Mouse (Mus musculus) heart, embryonic 14.5 days (tissue): Measurements from ENCODE around the gene Fbxo5. TPM values are rescaled to one million over a fixed set of nuclear protein-coding genes. Genes with fewer than 3 reads are reported as not detected.

Source experiments
- ATAC-seq: fragments of 200-750 bp; cut with Nextera tagmentation; 2 replicates; pipeline ENCODE4 v1.8.0; 2017; ENCODE audit warnings: low read depth, moderate TSS enrichment; ENCODE audit not compliant: insufficient number of reproducible peaks, insufficient read depth, low FRiP score
- H3K27ac ChIP-seq, 2 experiments: fragments of 200-500 bp in 1 of 2; fragments of 300-500 bp in 1 of 2; sonication (generic) in 1 of 2; replicated peaks in 1 of 2; 2 replicates each; pipeline ENCODE4 v1.5.1; 2012 to 2014; ENCODE audit warnings: low read depth in 2 of 2, low read length in 2 of 2, control low read depth in 1 of 2, mild to moderate bottlenecking in 1 of 2, mixed read lengths in 1 of 2; ENCODE audit not compliant: control insufficient read depth in 1 of 2, insufficient read depth in 1 of 2
- H3K27me3 ChIP-seq: fragments of 300-500 bp; sonication (generic); 2 replicates; pipeline ENCODE4 v1.6.1; 2014; ENCODE audit warnings: mild to moderate bottlenecking, low read length, control low read depth; ENCODE audit not compliant: control insufficient read depth, insufficient read depth
- H3K36me3 ChIP-seq: fragments of 300-500 bp; sonication (generic); 2 replicates; pipeline ENCODE4 v1.6.1; 2014; ENCODE audit warnings: mild to moderate bottlenecking, control low read depth, low read length, mixed read lengths; ENCODE audit not compliant: control insufficient read depth, insufficient read depth
- H3K4me1 ChIP-seq, 2 experiments: fragments of 200-500 bp in 1 of 2; fragments of 300-500 bp in 1 of 2; sonication (generic) in 1 of 2; 2 replicates each; pipeline ENCODE4 v1.6.1; 2012 to 2014; ENCODE audit warnings: low read length in 2 of 2, control low read depth in 1 of 2, mixed read lengths in 1 of 2; ENCODE audit not compliant: control insufficient read depth in 2 of 2, insufficient read depth in 2 of 2
- H3K4me2 ChIP-seq: fragments of 300-500 bp; sonication (generic); 2 replicates; pipeline ENCODE4 v1.6.1; 2014; ENCODE audit warnings: mild to moderate bottlenecking, low read length
- H3K4me3 ChIP-seq, 2 experiments: fragments of 200-500 bp in 1 of 2; fragments of 300-500 bp in 1 of 2; sonication (generic) in 1 of 2; 2 replicates each; pipeline ENCODE4 v1.5.1; 2012 to 2014; ENCODE audit warnings: low read length in 2 of 2, mild to moderate bottlenecking in 2 of 2, control low read depth in 1 of 2, low read depth in 1 of 2, moderate library complexity in 1 of 2; ENCODE audit not compliant: control insufficient read depth in 1 of 2, insufficient read depth in 1 of 2
- H3K9ac ChIP-seq: fragments of 300-500 bp; sonication (generic); 2 replicates; pipeline ENCODE4 v1.6.1; 2014; ENCODE audit warnings: mild to moderate bottlenecking, low read length
- H3K9me3 ChIP-seq: fragments of 300-500 bp; sonication (generic); 2 replicates; pipeline ENCODE4 v1.6.1; 2016; ENCODE audit warnings: low read length, control low read depth; ENCODE audit not compliant: control insufficient read depth
- WGBS: fragments of 180-500 bp; shearing (Covaris S2); extraction: QIAGEN DNeasy Blood & Tissue Kit; methylation state at CpG from one replicate; pipeline ENCODE4 v1.1.7; 2014; 5-methylcytosine and 5-hydroxymethylcytosine counted together
- polyA plus RNA-seq: library from polyadenylated mRNA; unstranded; fragments of >200 nt; fragmentation: Nextera tagmentation; extraction: Ambion mirVana; gene quantifications from 2 replicates; pipeline ENCODE4 v1.2.1, GENCODE M21; 2014

The Fbxo5 gene
- 35.1 and 43.0 TPM in 2 replicates for polyA plus RNA-seq

DNA sequence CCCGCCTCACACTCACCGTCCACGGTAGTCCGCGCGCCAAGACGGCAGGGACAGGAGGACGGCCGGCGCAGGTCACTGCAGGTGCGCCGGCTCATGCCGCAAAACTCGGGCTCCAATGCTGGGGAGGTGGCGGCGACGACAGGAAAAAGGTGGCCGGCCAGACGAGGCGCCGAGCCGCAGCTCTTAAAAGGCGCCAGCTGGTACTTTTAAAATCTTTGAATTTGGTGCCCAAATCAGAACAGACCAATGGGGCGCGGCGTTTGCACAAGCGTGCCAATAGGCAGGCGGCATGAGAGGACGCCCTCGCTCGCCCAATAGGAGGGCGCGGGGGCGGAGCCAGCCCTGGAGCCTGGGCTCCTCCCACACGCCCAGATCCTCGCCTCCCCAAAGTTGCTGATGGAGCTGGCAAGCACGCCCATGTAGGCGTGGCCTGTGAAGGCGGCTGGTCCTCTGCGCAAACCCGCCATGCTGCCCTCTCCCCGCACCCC is at the start of gene Fbxo5:
Fbxo5 (minus strand) TSS at position 358 of the 488 bp plus-strand sequence.
- Histone ChIP-seq H3K9ac (peak within 1 kb of the TSS; percentile 76), H3K36me3 (peaks cover 30% of the 10 kb centered on the region), H3K9me3 (no peaks in the 10 kb centered on the region), H3K27ac (peak within 1 kb of the TSS; percentile 92 to 95), H3K4me3 (peak within 1 kb of the TSS; percentile 67 to 90), H3K27me3 (no peaks in the 10 kb centered on the region), H3K4me1 (peaks cover 4 to 32% of the 10 kb centered on the region in 2 experiments; a peak in 3 of 4 replicates), H3K4me2 (peak within 1 kb of the TSS; percentile 87)
- WGBS: under 1% methylated on average over 42 of the region's 42 CpGs
- peak; percentile 98 for ATAC-seq

DNA sequence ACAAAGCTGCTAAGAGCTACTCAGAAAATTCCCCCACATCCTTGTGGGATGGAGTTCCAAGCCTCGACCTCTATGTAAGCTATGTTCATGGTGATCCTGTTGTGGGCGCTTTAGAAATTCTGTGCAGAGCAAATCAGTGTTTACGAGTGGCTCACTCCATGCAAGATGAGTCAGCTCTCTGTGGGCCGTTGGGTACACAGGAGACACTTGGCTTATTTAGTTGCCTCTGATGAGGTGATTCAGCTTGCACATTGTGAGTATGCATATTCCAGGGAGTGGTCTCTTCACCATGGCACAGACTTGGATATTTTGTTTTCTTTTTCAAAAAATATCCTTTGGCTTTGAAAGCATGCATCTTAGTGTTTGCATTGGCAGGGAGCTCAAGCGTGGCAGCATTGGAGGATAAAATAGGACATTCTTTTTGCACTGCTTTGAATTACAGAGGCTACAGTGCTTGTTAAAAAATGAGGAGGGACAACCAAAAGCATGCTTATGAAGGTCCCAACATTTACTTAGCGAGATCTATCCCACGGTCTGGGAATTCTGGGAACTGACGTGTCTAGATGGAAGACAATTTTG is 48.0 kb upstream of the Fbxo5 start:
- Histone ChIP-seq H3K27me3 (no peaks in the 10 kb centered on the region), H3K4me1 (no peaks in the 10 kb centered on the region), H3K4me3 (no peak overlapping the region), H3K9ac (no peak overlapping the region), H3K27ac (no peak overlapping the region), H3K36me3 (no peaks in the 10 kb centered on the region), H3K9me3 (no peaks in the 10 kb centered on the region), H3K4me2 (no peak overlapping the region)
- WGBS: 87% methylated on average over 8 of the region's 8 CpGs
- ATAC-seq: no peak

DNA sequence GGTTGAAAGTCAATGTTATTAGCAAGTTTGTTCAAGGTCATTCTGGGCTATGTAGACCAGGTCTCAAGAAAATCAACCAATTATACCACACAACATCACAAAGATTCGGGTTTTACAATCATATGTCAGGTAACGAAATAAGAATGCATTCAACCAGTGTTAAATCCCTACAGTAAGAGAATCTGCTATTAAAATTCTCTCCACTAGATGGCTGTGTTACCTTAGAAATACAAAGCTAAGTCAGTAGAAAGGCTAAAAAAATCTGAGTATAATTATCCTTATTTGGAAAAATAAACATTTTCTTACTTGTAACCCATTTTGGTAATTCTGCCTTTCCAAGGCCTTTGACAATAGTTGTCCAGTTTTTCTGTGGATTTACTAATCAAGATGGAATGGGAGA is 41.5 kb upstream of the Fbxo5 start:
- Histone ChIP-seq H3K27me3 (no peaks in the 10 kb centered on the region), H3K4me2 (no peak overlapping the region), H3K9ac (no peak overlapping the region), H3K9me3 (no peaks in the 10 kb centered on the region), H3K27ac (no peak overlapping the region), H3K4me3 (no peak overlapping the region), H3K36me3 (no peaks in the 10 kb centered on the region), H3K4me1 (no peaks in the 10 kb centered on the region)
- no peak for ATAC-seq
- 29% methylated on average over 2 of the region's 2 CpGs for WGBS

DNA sequence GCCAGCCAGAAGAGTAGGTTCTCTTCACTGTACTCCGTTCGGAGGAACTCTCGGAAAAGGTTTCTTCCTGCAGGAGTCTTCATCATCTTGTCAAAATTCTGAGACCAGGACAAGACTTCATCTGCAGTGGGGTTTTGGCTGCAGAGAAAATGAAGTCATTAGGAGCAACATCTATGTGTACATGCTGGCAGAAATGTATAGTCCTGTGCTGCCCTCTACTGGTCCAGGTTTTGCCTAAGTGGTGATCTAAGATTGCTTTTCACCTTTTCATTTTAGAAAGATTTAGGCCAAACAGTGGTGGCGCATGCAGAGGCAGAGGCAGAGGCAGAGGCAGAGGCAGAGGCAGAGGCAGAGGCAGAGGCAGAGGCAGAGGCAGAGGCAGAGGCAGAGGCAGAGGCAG is 36.0 kb upstream of the Fbxo5 start:
- no peak overlapping the region for H3K4me2 ChIP-seq
- H3K9me3 ChIP-seq: no peaks in the 10 kb centered on the region
- no peaks in the 10 kb centered on the region for H3K4me1 ChIP-seq
- WGBS: 78% methylated on average over 4 of the region's 4 CpGs
- H3K4me3 ChIP-seq: no peak overlapping the region
- no peak overlapping the region for H3K27ac ChIP-seq
- H3K27me3 ChIP-seq: no peaks in the 10 kb centered on the region
- H3K36me3 ChIP-seq: no peaks in the 10 kb centered on the region
- no peak for ATAC-seq
- H3K9ac ChIP-seq: no peak overlapping the region

DNA sequence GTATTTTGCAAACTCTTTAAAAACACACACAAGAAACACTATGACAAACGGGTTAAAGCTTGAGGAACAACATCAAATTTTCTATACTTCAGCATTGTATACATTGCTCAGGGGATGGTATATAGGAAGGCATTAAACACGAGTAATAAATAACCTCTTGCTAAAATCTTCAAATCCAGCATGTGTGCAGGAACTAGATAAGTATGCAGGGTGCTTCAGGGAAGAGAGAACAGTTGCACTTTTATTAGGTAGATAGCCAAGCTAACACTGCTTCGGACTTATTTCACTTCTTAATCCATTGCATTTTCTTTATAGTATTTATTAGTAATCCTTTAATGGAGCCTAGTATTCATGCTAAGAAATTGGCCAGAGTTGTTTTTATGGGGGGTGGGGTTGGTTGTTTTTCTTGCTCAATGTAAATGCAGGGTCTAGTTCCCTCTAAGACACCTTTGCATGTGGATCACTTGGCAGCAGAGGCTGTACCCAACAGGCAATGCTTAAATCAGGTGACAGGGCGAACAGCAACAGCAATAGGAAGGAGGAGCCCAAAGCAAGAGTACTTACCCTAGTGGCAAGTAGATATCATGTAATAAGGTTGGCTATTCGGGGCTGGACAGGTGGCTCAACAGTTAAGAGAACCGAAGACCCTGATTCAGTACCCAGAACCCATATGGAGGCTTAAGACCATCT is 21.1 kb upstream of the Fbxo5 start:
- 62% methylated on average over 6 of the region's 6 CpGs for WGBS
- ATAC-seq: no peak
- Histone ChIP-seq H3K9ac (no peak overlapping the region), H3K4me1 (peaks cover 7 to 8% of the 10 kb centered on the region in 2 experiments), H3K4me3 (no peak overlapping the region), H3K27ac (no peak overlapping the region), H3K9me3 (no peaks in the 10 kb centered on the region), H3K4me2 (no peak overlapping the region), H3K27me3 (no peaks in the 10 kb centered on the region), H3K36me3 (0 out of 2 replicates have a peak, but pooled peaks cover 4% of the 10 kb centered on the region)

DNA sequence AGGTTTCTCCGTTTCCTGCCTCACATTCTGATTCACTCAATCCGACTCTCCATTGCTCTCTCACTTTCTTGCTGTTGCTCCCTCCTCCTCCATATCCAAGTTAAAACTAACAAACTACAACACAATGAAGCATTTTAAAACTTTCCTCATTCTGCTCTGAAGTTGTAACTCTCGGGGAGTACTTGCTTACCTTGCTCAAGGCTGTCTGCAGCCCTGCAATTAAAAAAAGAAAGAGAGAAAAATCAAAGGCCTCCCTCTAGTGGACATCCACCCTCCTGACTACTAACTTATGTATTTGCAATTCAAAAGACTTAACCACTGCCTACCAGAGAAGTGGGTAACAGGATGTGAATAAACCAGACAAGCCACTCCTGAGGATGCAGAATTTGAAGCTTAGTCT is 19.4 kb upstream of the Fbxo5 start:
- peaks cover 17% of the 10 kb centered on the region for H3K36me3 ChIP-seq
- no peak for ATAC-seq

DNA sequence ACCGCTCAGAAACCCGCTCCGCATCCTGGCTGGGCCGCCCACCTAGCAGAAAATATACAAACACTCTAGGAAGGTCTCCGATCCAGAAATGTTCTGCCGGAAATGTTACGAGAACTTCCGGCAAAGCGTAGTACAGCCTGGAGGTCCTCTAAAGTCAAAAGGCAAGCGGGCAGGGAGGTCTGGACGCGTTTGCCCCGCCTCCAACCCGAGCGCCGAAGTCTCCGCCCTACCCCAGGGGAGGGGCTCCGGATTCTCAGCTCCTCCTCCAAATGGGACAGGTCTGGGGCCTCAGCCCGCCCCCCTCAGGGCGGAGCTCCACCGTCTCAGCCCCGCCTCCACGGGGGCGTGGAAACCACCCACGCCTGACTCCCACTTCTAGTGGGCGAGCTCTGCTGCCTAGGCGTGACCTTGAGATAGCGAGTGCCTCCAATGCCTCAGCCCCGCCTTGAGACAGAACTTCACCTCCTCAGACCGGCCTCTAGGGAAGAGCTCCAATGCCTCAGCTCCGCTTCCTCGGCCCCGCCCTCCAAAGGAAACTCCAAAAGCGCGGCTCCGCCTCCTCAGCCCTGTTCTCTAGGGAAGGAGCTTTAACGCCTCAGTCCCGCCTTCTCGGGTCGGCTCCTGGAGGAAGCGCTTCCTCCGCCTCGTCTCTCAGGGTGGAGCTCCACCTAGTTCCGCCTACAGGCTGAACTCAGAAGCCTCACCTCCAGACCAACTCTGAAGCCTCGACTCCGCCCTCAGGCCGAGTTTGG is 18.5 kb upstream of the Fbxo5 start, which contains the start of gene Mtrf1l:
Mtrf1l (minus strand) TSS at position 171 of the 752 bp plus-strand sequence.
- Histone ChIP-seq H3K4me3 (peak within 1 kb of the TSS; percentile 88 to 98), H3K4me1 (peaks cover 7 to 8% of the 10 kb centered on the region in 2 experiments), H3K4me2 (peak within 1 kb of the TSS; percentile 94), H3K9ac (peak within 1 kb of the TSS; percentile 91), H3K9me3 (no peaks in the 10 kb centered on the region), H3K27ac (peak within 1 kb of the TSS; percentile 95 to 96), H3K27me3 (no peaks in the 10 kb centered on the region), H3K36me3 (peaks cover 26% of the 10 kb centered on the region)
- ATAC-seq: peak; percentile 99
- WGBS: under 1% methylated on average over 47 of the region's 47 CpGs

More for the DNA sequence above, 19.4 kb upstream of the Fbxo5 start:
- no peaks in the 10 kb centered on the region for H3K27me3 ChIP-seq
- 0% methylated on average over 3 of the region's 3 CpGs for WGBS
- H3K9me3 ChIP-seq: no peaks in the 10 kb centered on the region
- peak overlapping the region; percentile 88 to 98 for H3K4me3 ChIP-seq
- H3K4me1 ChIP-seq: peaks cover 7 to 8% of the 10 kb centered on the region in 2 experiments
- peak overlapping the region; percentile 95 to 96 for H3K27ac ChIP-seq
- H3K4me2 ChIP-seq: peak overlapping the region; percentile 94
- H3K9ac ChIP-seq: peak overlapping the region; percentile 91
